8 mouse cellular contexts compared by ENCODE assay signal in genomic region chr10:17722653-17723410, GRCm38 (mm10). TPM values are rescaled to one million over a fixed set of nuclear protein-coding genes. Genes with fewer than 3 reads are reported as not detected.
DNase-seq lines count a peak whose midpoint lies in the region; ATAC-seq lines count a peak whose summit lies in the region.

Gene Cited2, plus strand, starts transcription at chr10:17723218.

- no peaks in the 10 kb centered on the region for H3K27me3 ChIP-seq in hindbrain, embryonic 15.5 days

- H3K36me3 ChIP-seq in hindbrain, embryonic 15.5 days = no peaks in the 10 kb centered on the region

- peaks cover 24% of the 10 kb centered on the region for H3K4me1 ChIP-seq in hindbrain, embryonic 15.5 days (replicated peaks)

- peak within 1 kb of the TSS; percentile 97 for H3K9ac ChIP-seq in hindbrain, embryonic 15.5 days

- peak within 1 kb of the TSS; percentile 100 for H3K27ac ChIP-seq in hindbrain, embryonic 15.5 days (replicated peaks)

- ATAC-seq in hindbrain, embryonic 15.5 days (ENCODE audit: low FRiP score, low read depth) = peak; percentile 86

- peak within 1 kb of the TSS; percentile 58 for H3K4me2 ChIP-seq in hindbrain, embryonic 15.5 days

- H3K4me3 ChIP-seq in hindbrain, embryonic 15.5 days = peak within 1 kb of the TSS; percentile 93

- 0% methylated on average over 55 of the region's 55 CpGs for WGBS in hindbrain, embryonic 15.5 days

- DNase-seq in R1 (ENCODE audit: low read depth, low spot score) = peak; percentile 93
- peak; percentile 100 for DNase-seq in cerebellum, postnatal 25 days
- peak; percentile 99 to 100 for DNase-seq in frontal cortex, postnatal 36 days (ENCODE audit: low spot score in 2 of 2)
- DNase-seq in left cerebral cortex, adult 11 months (ENCODE audit: low spot score) = peak; percentile 92
- DNase-seq in lung, postnatal 4 days = peak; percentile 97 to 99
- peak; percentile 92 for DNase-seq in retina, postnatal 7 days (ENCODE audit: low read depth, low spot score)
- peak; percentile 100 for DNase-seq in urinary bladder, adult 2 months (ENCODE audit: low spot score)

- H3K9me3 ChIP-seq in hindbrain, embryonic 15.5 days = no peaks in the 10 kb centered on the region

RNA-seq across cellular contexts. Expression of gene Cited2, which starts in this region (rescaled TPM):
- 81.0 and 91.5 TPM in 2 replicates for polyA plus RNA-seq in hindbrain, embryonic 15.5 days (2015; fragmentation: Nextera tagmentation; extraction: Ambion mirVana)
- 21.5 and 24.2 TPM in 2 replicates for polyA plus RNA-seq in urinary bladder, adult 2 months (2012; rRNA removed)

Comparison
In these comparisons a context has a peak if more than half of its experiments do, and no peak if none do; other contexts are left out.
1. Peak in every context shown above with its lines: DNase-seq, ATAC-seq, H3K4me3 ChIP-seq and H3K27ac ChIP-seq.